Mouse (Mus musculus) neural tube, embryonic 10.5 days (tissue): Measurements from ENCODE around the gene Selenot.
A peak's percentile ranks its signal among the peaks of the same experiment; 100 is the strongest.

Experiments
- DNase-seq: peaks from one replicate; pipeline ENCODE4 v3.0.0-alpha.2; 2017; ENCODE audit warnings: low spot score; ENCODE audit errors: extremely low spot score

The Selenot gene

GRCm38 (mm10) chr3:58636406-58637295 lies 60.2 kb downstream of the Selenot start, which contains the start of gene Erich6:
Gene Erich6, minus strand, starts transcription at chr3:58637207.
- DNase-seq: peak; percentile 66
